Mouse (Mus musculus): ENCODE results near the gene Rbm39.
"Not testable (repeated sequence)": the region's sequence is repeated elsewhere in the genome, so short reads cannot be mapped to it uniquely, and the experiment has no call there.

Rbm39 gene

GRCm38 (mm10) chr2:156180094-156180821, at the start of gene Rbm39:
TSS of gene Rbm39 (minus strand) at chr2:156180238.
- DNase-seq, result peak; percentile 99

GRCm38 (mm10) chr2:156229171-156229570, 49.1 kb upstream of the Rbm39 start:
- no peak for DNase-seq

- DNase-seq, result no peak
Observed at GRCm38 (mm10) chr2:156227689-156228088, 47.7 kb upstream of the Rbm39 start.

GRCm38 (mm10) chr2:156224043-156224442, 44.0 kb upstream of the Rbm39 start:
- no peak for DNase-seq

- no peak for DNase-seq
Observed at GRCm38 (mm10) chr2:156222100-156222499, 42.1 kb upstream of the Rbm39 start.

- DNase-seq, result no peak
Observed at GRCm38 (mm10) chr2:156217786-156218185, 37.7 kb upstream of the Rbm39 start.

GRCm38 (mm10) chr2:156203917-156204316, 23.9 kb upstream of the Rbm39 start:
- DNase-seq, result no peak

GRCm38 (mm10) chr2:156202848-156203437, 22.9 kb upstream of the Rbm39 start:
- peak; percentile 17 for DNase-seq

- no peak for DNase-seq
Observed at GRCm38 (mm10) chr2:156201486-156201885, 21.4 kb upstream of the Rbm39 start.

GRCm38 (mm10) chr2:156199944-156200343, 19.9 kb upstream of the Rbm39 start:
- DNase-seq, result no peak

- no peak for DNase-seq
Observed at GRCm38 (mm10) chr2:156197129-156197911, 17.3 kb upstream of the Rbm39 start.

GRCm38 (mm10) chr2:156196302-156197128, 16.5 kb upstream of the Rbm39 start, which contains the start of gene Phf20:
TSS of gene Phf20 (plus strand) at chr2:156196466.
- DNase-seq, result peak; percentile 100

GRCm38 (mm10) chr2:156194571-156194970, 14.5 kb upstream of the Rbm39 start:
- DNase-seq, result no peak

GRCm38 (mm10) chr2:156193066-156193862, 13.2 kb upstream of the Rbm39 start:
- no peak for DNase-seq

- no peak for DNase-seq
Observed at GRCm38 (mm10) chr2:156192068-156192467, 12.0 kb upstream of the Rbm39 start.

- no peak for DNase-seq
Observed at GRCm38 (mm10) chr2:156191540-156191939, 11.5 kb upstream of the Rbm39 start.

- peak; percentile 39 for DNase-seq
Observed at GRCm38 (mm10) chr2:156190004-156190896, 10.2 kb upstream of the Rbm39 start.

- not testable (repeated sequence) for DNase-seq
Observed at GRCm38 (mm10) chr2:156189241-156189640, 9.2 kb upstream of the Rbm39 start.

GRCm38 (mm10) chr2:156181592-156181991, 1.6 kb upstream of the Rbm39 start:
- DNase-seq, result no peak

- no peak for DNase-seq
Observed at GRCm38 (mm10) chr2:156180824-156181590, 969 bp upstream of the Rbm39 start.
